Mouse (Mus musculus): ENCODE results near the gene Gmcl1.

- TF ChIP-seq GATA1 (IDR thresholded peaks at IDR 0.05; ENCODE audit: low read length) (no peak), TAL1 (IDR thresholded peaks at IDR 0.05; ENCODE audit: low read length) (no peak)
Measured at GRCm38 (mm10) chr6:86696213-86696612, 37.0 kb downstream of the Gmcl1 start.

All from erythroblast, embryonic 14.5 days (primary cell).